ENCODE assay signal across 15 mouse cellular contexts in genomic region chr14:76272840-76273239, GRCm38 (mm10).
"Had no signal": no experiment of that assay in that cellular context is flagged by ENCODE, and none has a peak within 500 bp of the region (broad histone marks: within the 10 kb centered on the region; RNA-seq: fewer than 3 reads in every experiment).

No protein-coding gene starts in this region.

- H3K4me2 ChIP-seq: neural tube, embryonic 15.5 days; stomach, embryonic 15.5 days had no signal

- DNase-seq: retina, postnatal 1 day; right cerebral cortex, adult 18-20 months; right cerebral cortex, postnatal 14 days; right cerebral cortex, postnatal 25 days; right cerebral cortex, postnatal 4 days; spleen, adult 18-20 months; thymus, adult 18-20 months; thymus, adult 2 months; thymus, postnatal 14 days; thymus, postnatal 25 days; thymus, postnatal 36 days; thymus, postnatal 4 days had no signal

- H3K27ac ChIP-seq: neural tube, embryonic 15.5 days; stomach, embryonic 15.5 days; stomach, postnatal 0 days had no signal

- H3K27me3 ChIP-seq: neural tube, embryonic 15.5 days; stomach, embryonic 15.5 days had no signal

- H3K36me3 ChIP-seq: neural tube, embryonic 15.5 days; stomach, embryonic 15.5 days had no signal

- H3K4me3 ChIP-seq: neural tube, embryonic 15.5 days; stomach, embryonic 15.5 days had no signal

- H3K9ac ChIP-seq: neural tube, embryonic 15.5 days; stomach, embryonic 15.5 days had no signal

- H3K9me3 ChIP-seq: neural tube, embryonic 15.5 days; stomach, embryonic 15.5 days had no signal

- H3K4me1 ChIP-seq: neural tube, embryonic 15.5 days; stomach, embryonic 15.5 days had no signal
